Mouse (Mus musculus) adipocyte (in vitro differentiated cells): ENCODE results near the gene Kbtbd12.

Experiments used
- DNase-seq: peaks from one replicate; pipeline ENCODE4 v3.0.0-alpha.2; 2016; ENCODE audit warnings: low spot score

The Kbtbd12 gene

DNA sequence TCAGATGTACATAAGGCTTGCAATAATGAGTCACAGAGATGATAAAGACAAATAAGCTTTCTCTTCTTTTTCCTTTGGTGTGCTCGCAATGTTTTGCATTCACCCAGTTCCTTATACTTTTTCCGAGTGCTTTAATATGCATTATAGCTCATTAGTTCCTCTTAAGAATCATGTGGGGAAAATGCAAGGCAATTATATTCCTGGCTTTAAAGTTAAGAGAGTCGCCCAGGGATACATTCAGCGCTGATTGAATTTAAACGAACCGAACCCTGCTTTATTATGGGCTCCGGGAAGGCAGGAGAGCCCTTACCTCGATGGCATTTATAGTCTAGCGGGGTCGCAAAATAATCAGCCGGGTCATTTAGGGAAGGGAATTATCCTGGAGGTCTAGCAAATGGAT lies 10.8 kb downstream of the Kbtbd12 start:
- no peak for DNase-seq

DNA sequence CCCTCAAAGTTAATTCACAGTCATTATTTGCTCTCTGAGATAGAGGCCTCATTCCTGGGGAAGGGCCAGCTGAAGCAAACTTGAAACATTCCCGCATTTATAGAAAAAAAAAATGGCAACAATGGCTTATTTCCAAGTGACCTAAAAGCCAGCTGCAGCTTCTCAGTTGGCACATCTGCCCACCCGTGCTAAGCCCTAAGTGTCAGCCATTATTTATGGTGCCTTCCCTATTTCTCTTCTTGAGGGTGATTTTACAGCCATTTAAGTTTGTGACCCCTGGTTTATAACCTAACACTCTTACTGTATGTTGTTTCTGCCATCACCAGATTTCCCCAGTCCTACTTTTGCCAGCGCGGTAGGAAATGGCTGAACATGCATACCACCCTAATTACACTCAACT lies 11.3 kb downstream of the Kbtbd12 start:
- peak; percentile 39 for DNase-seq

DNA sequence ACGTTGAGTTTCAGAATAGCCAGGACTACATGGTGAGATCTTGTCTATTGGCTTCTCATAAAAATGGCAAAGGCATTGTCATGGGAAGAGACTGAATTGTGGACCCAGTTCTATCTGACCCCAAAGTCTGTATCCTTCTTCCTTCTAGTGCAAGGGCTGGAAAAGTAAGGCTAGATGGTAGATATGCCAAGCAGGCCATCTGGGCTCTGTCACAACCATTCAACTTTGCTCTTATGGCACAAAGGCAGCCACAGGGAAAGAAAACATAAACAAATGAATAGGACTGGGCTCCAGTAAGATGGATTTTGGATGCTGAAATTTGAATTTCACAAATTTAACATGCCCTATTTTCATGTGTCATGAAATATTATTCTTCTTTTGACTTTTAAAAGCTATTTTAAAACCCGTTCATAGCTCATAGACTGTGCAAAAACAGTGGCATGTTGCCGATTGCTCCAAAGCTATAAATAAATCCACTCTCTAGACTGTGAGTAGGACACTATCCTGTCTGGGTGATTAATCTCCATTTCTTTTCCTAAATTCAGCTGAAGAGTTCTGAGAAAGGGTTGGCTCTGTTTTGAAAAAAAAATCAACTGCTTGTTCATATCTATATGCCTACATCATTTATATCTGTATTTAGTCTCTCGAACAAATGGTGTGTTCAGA lies 15.8 kb downstream of the Kbtbd12 start:
- peak; percentile 89 for DNase-seq

DNA sequence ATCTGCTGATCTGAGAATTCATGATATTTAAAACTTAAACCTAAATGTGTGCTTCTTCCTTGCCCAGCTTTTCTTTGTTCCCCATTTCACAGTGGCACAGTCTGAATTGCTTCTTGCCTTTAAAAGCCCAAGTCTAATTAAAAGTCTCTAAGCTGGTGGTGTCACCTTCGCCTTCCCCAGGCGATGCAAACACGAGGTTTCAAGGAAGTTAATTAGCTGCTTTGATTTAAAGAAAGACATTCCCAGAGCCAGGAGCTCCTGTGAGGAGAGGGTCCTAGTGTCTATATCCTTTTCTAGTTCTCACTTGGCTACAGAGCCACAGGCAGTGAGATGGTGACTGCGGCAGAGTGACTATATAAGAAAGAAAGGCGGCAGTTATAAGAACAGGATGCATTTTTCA lies 18.2 kb downstream of the Kbtbd12 start:
- DNase-seq, result no peak

DNA sequence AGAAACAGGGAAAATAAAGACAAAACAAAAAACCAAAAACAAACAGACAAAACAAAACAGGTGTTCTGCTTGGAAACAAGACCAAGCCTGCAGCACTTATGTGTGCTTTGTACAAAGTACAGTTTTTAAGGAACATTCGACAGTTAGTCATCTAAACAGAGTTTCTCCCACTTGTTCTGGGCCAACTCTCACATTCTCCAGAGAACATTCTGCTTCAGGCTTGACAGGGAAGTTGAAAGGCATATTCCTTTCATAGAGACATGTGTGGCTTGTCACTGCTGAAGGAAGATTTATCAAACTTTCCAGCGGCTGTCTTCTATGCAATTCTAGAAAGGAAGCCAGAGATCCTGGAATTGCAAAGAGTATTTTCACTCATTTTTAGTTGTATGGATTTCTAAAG lies 22.4 kb downstream of the Kbtbd12 start:
- DNase-seq, result no peak

DNA sequence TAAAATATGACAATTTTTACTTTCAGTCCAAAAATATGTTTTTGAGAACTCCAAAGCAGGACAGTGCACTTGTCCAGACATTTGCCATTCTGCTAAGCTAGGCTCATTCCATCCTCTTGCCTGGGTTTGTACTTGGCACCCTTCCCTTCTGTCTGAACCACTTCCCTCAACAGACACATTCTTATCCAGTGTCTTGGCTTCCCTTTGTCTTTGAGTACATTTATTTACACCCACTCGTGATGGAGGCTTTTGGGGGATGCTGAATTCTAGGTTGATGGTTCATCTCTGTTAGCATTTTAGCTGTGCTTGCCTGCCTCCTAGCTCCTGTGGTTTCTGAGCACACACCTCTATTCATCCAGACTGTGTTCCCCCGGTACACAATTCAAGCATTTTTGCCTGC lies 31.3 kb downstream of the Kbtbd12 start:
- DNase-seq, result no peak

DNA sequence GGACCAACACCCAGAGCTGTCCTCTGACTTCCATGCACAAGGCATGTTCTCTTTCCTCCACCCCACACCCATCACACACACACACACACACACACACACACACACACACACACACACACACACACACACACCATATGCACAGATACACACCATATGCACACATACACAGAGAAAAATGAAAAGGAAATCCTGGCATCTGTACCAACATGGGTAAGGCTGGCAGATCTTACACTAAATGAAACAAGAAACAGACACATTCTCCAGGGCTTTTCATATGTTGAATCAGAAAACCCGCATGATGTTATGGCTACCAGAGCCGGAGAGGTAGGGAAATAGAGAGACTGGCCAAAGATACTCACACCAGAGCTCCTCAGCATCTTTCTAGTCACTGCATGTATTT lies 32.0 kb downstream of the Kbtbd12 start:
- no peak for DNase-seq

DNA sequence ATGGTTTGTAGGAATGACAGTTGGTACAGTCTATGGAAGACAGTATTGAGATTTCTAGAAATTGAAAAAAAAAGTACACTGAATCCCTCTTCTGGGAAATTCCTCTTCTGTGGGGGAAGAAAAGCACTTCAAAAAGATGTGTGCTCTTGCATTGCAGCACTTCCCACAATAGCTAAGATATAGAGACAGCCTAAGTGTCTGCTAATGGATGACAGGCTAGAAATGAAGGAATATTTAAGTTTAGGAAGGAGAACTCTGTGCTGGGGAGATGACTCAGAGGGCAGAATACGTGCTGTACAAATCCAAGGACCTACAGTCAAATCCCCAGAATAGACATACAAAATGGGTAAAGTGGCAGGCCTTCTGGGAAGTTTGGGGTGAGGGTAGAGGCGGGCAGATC lies 32.5 kb downstream of the Kbtbd12 start:
- no peak for DNase-seq

DNA sequence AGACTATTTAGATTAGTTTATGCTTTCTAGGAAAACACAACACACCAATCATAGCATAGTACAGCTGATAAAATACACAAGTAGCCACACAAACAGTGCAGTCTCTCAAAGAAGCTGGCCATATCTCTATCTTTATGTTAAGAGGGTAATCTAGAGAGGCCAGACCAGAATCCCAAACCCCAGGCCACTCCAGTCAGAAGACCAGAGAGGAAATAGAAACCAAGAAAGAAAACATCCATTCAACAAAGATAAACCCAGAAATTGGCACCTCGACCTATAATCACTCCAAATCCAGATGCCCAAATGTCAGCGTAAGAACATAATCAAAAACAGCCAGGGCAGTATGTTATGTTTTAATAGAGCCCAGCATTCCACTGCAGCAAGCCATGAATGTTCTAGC lies 41.6 kb downstream of the Kbtbd12 start:
- DNase-seq, result no peak

DNA sequence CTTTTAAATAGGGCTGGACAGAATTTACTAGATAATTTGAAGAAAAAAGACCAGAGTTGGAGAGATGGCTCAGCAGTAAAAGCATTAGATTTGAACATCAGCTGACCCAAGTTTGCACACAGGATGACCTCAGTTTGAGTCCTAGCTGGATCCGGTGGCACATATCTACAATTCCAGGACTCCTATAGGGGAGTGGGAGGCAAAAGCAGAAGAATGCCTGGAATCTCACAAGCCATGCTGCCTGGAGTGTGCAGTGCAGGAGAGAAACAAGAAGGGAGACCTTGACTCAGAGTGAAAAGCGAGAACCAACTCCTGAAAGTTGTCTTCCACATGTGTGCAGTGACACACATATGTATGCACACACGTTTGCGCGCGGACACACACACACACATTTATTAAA lies 45.4 kb downstream of the Kbtbd12 start:
- no peak for DNase-seq

DNA sequence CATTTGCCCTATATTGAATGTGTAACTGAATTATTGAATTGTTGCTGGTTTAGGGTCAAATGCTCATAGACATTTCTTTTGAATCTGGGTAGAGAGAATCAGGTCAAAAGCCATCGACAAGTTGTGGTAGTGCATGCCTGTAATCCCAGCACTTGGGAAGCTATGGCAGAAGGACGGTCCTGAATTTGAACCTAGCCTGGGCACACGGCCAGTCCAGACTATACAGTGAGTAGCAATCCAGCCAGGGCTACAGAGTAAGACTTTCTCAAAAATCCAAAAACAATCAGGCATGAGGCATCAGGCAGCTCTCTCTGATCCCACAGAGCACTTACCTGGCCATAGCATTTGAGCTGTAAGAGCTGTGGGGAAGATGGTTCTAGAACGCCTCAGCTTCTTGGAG lies 47.5 kb downstream of the Kbtbd12 start:
- peak; percentile 44 for DNase-seq

DNA sequence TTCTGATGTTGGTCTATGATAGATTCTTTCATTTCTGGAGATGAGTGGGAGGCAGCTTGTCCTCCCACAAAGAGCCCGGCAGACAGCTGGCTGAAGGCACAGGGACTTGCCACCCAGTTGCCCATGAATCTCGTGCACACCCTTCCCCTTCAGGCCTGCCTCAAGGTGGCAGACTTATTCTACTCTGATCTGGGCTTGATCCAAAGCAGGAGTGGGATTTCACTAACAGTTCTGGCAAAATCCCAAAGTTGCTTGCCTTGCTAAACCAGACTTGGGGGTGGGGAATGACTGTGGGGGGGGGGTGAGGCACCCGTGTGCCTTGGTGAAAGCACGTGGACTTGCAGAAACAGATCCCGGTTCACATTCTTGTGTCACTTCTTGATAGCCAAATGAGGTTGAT lies 48.2 kb downstream of the Kbtbd12 start:
- peak; percentile 74 for DNase-seq

DNA sequence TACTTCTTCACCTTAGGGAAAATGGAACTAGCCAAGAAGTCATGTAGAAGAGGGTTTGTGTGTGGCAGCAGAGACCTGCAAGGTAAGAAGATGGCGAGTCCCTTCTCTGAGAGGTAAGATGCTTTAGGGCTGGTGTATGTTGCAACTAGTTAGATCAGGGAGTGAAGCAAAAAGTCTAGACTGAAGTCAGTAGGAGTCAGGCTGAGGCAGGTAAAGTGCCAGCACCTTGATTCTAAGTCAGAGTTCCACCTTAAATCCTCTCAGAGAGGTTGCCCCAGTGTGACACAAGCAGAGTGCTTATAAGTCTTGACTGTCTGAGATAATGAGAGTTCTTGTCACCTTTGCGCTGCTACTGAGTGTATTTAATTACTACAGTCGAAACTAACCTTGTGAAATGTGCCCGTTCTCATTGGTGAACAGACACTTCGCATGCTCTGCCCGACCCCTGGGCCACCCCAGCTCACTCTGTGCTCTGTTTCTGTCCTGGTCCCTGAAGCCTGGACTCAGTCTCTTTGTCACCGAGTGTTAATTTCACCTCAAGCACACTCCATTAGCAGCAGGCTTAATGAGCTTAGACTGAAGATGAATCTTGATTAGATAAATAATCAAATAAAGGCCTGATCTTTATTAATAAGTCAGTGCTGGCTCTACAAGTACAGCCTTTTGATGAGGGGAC lies 49.0 kb downstream of the Kbtbd12 start:
- DNase-seq, result no peak

DNA sequence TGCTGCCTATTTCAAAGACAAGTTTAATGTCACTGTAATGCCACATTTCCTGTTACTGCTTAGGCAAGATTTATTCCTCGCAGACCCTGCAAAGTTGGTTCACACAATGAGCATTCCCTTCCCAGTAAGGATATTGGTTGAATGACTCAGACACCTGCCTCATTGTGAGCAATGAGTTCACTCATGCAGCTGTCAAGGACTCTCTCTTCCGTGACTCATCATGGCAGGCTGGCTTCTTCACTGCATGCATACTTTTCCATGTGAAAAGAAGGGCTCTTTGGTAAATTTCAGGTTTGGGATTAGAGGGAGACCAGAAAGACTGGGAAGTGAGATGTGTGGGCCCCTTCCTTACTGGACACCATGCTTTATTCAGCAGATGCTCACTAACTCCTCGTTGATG lies 50.7 kb downstream of the Kbtbd12 start:
- no peak for DNase-seq

DNA sequence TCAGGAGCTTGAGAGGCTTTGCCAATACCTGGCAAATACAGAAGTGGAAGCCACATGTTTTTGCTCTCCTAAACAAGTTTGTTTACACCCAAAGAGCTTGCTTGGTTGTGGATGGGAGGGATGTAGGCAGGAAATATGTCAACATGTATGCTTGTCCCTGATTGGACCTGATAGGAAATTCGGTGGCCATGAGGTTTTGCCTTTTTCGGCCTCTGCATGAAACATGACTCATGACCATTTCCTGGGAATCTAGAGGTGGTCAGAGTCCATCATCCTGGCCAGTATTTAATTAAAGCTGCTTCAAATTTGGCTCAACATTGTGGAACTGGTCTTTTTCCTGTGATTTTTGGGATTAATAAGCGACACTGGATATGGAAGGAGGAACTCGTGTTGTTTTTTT lies 53.8 kb downstream of the Kbtbd12 start:
- DNase-seq, result no peak

DNA sequence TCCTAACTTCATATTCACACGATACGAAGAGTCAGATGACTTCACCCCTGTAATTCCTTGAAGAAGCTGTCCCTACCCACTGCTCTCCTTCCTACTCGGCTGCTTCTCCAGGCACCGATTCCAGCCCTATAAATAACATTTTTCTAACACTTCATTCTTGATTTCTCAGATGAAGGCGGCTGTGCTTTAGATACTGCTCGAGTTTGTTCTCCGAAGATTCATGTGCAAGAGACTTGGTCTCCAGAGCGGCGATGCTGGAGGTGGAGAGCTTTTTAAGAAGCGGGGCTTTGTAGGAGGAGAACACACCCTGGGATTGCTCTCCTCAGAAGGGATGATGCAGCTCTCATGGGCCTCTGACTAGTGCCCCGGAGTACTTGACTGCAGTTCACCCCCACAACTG lies 61.3 kb downstream of the Kbtbd12 start:
- no peak for DNase-seq

DNA sequence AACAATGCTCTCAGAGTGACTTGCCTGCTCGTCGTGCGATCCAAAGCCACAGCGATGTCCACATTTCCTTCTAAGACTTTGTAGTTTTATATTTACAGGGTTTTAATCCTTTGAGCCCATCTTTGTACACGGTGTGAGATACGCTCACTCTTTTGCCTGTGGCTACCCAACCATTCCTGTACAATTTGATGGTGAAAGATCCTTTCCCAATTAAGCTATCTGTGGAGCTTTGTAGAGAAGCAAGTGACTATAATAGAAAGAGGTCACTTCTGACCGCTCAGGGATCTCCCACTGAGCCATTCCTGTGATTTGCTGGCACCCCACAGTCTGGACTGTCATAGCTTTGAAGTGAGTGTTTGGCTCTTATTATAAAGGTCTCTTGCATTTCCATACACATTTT lies 71.1 kb downstream of the Kbtbd12 start:
- DNase-seq, result no peak

DNA sequence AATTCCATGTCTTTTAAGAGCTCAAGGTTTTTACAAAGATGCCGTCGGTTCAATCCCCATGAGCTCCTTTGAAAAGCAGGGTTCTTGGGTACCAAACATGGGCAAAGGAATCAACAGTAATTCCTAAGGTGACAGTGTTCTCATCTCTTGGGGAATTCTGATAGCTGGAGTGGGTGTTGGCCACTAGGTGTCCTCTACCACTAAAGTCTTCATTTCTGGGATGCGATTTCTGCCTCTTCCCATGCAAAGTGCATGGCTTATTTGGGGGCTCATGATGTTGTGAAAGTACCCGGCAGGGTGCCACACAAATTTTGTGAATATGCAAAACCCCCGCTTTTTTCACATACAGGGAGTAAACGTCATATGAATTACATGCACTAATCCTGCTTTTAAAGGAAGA lies 72.7 kb downstream of the Kbtbd12 start:
- peak; percentile 50 for DNase-seq

DNA sequence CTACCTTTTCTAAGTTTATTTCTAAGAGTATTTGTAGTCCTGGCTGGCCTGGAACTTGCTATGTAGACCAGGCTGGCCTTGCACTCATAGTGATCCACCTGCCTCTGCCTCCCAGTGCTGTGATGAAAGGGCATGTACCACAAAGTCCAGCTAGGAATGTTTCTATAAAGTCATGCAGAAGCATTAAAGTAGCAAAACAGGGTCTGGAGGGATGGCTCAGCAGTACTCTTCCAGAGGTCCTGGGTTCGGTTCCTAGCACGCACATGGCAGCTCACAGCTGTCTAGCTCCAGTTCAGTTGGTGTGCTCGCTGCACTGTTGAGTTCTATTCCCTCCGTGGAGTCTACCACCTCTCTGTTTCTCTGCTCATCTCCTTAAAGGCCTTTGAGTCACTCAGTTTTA lies 77.6 kb downstream of the Kbtbd12 start:
- DNase-seq, result no peak

DNA sequence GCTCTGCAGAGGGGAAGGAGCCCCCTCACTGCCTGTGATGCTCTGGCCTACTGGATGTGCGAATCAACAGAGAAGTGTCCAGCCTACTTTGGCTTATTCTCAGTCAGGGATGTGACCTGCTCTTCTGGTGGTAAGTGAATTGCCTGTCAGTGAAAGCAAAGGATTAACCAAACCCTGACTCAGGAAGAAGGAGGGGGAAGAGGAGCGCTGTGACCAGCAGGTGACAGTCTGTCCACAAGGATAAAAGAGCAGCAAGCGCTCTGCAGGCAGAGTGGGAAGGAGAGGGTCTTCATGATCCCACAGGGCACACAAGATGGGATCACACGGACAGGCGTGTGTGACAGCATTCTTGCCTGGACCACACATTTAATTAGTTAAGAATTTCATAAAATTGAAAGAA lies 78.1 kb downstream of the Kbtbd12 start:
- no peak for DNase-seq

DNA sequence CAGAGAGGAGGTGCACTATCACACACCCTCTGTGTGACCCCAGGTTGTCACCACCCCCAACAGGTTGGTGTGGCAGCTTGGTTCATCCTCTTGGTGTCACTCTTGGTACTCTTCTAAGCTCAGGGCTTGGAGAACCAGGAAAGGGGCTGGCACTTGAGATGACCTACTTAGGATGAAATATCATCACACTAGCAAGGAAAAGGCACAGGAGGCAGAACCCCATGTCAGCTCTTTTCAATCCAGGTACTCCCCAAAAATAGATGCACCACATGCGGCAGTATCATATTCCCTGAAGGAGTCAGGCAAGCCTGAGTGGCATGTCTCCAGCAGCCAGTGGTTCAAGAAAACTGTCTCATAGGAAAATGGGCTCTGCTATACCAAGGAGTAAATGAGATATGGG lies 79.7 kb downstream of the Kbtbd12 start:
- DNase-seq, result peak; percentile 21

DNA sequence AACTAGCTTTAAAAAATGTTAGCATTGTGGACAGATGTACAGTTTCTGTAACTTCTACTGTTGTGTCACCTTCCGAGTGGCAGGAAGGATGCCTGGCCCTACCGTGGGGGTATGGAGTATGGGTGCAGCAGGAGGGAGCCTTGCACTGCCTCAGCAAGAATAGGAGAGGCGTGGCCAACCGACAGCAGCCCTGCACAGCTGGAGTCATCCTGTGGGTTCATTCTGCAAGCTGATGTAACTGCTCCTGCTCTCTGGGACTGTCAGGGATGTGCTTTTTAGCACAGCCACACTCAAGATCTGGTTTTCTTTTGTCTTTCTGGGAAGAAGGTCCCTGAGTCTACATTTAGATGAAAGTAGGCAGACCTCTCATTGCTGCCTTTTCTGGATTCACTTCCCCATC lies 80.2 kb downstream of the Kbtbd12 start:
- DNase-seq, result no peak

DNA sequence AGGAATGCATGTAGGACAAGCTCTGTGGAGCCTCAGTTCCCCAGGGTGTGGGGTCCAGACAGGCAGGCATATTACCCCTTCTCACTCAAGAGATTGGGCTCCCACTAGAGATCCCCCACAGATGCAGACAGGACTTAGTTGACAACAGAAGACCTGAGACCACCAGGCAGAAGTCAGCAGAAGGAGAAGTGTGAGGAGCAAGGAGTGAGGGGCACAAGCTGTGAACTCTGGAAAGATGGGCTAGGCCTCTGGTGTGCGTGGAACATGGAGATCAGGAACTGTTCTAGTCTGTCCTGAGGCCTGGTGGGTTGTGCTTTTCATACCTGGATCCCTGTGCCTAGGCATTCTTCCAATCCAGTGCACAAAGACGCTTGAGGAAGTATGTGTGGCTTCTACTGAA lies 87.8 kb downstream of the Kbtbd12 start:
- DNase-seq, result no peak

DNA sequence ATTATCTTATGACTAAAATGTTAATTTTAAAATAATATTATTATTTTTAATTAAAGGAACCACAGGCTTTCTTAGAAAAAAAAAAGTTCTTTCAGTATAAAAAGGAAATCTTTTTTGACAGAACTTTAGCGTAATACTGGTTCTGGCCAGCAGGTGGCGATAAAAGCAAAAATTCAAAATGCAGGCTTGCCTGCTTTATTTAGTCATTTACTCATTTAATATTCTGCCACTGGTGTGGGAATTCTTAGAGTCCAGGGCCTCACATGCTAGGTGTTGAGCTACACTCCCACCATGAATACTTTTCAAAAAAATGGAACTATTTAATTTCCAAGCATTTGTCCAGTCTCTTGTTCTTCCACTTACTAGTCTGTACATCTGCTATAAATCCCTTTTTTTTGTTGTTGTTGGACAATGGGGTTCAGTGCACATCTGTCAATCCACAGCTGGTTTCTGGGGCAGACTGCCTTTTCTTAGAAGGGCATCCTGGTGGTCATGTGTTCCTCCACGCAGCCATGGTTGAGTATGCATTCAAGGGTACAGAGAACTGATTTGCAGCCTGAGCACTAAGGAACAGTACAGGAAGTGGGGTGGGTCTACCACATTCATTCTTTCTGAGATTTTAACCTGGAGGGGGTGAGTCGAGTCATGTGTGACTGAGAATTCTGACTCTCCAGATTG lies 88.5 kb downstream of the Kbtbd12 start:
- peak; percentile 80 for DNase-seq
